Mouse (Mus musculus) activated CD4-positive, CD25-positive, alpha-beta regulatory T cell, adult 4 months (primary cell): Measurements from ENCODE around the gene Banf1. TPM values are rescaled to one million over a fixed set of nuclear protein-coding genes. Genes with fewer than 3 reads are reported as not detected.
"Not testable (repeated sequence)": the region's sequence is repeated elsewhere in the genome, so short reads cannot be mapped to it uniquely, and the experiment has no call there.

Experiments used
- ATAC-seq: one replicate; pipeline ENCODE4 v1.8.0; 2017
- polyA plus RNA-seq, 2 experiments: library from polyadenylated mRNA; unstranded; fragments of 100-300 nt; shearing (Covaris generic); gene quantifications; one replicate each; pipeline ENCODE4 v1.2.1; 2017

The Banf1 gene
- polyA plus RNA-seq, 2 experiments from 2014 or later: 291 to 328 TPM

DNA sequence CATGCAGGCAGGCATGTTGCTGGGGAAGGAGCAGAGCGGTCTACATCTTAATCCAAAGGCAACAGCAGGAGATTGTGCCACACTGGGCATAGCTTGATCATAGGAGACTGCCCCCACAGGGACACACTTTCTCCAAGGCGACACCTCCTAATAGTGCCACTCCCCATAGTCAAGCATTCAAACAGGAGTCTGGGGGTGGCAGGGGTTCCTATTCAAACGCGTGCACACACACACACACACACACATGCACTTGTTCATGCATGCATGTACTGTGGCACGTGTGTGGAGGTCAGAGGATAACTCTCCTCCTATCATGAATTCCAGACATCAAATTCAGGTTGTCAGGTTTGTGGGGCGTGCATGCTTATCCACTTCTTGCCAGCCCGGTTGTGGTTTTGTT is 5.8 kb upstream of the Banf1 start:
- no peak for ATAC-seq

DNA sequence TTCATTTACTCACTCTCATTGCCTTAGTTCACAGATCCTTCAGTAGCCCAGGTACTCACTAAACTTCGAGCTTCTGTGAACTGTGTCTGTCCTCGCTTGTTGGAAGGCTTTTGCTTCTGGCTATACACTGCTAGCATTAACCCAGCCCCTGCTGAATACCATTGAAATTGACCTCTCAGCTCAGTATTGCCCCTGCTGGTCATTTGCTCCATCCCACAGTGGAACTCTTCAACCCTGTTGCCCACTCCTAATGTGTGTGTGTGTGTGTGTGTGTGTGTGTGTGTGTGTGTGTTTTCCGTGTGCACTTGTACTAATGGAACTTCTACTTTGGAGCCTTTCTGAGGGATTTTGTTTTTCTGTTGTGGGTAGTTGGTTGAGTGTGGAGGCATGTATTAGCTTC is 4.0 kb upstream of the Banf1 start:
- ATAC-seq: no peak

DNA sequence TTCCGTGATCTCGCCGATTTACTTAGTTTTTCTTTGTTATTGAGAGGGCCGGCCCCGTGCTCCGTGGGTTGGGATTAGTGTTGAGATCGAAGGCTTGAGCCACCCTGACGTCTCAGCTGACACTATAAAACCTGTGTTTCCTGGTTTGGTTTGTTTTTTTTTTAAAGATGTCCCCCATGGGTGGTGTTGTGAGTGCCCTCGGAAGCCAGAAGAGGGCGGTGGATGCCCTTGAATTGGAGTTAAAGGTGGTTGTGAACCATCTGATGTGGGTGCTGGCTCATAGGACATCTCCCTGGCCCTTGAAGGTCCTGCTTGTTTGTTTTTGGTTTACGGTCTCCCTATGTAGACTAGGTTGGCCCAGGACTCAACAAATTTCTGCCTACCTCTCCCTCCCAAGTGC is 487 bp upstream of the Banf1 start:
- no peak for ATAC-seq

DNA sequence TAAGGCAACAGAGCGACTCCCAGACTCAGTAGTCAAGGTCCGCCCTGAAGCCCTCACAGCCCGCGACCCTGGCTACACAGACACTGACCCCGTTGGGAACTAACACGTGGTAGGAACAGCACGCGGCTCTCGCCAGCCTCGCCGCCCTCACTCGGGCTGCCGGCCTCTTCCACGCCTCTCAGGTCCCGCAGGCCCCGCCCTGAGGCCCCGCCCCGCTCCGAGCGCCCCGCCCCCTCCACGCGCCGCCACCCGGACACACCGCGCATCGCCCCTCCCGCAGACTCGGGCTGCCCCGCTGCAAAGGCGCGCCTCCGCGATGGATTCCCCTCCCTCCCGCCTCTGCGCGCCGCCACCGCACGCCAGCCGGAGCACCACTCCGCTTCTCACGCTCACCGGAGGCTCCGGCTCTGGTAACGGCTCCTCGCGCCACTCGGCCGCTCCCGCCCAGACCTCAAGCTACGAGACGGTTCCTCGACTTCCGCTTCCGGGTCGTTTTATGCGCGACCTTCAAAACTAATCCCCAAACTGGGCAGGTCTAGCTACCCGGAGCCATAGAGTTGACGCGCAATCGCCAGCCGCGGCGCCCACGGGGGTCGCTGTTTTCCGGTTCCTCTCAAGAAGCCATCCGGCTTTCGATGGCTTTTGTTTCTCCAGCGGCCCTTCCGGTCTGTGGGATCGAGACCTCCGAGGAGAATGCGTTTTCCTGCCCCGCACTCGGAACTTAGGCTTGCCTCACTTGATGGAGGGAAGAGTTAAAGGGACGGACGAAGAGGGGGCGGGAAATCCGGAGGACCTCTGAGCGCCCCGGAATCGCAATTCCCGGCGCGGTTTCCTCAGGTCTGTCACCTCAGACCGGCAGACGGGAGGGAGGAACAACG is 554 bp downstream of the Banf1 start, which contains the start of gene Eif1ad:
Gene Eif1ad, plus strand, starts transcription at position 567 of the 878 bp plus-strand sequence.
- ATAC-seq: peak; percentile 80

DNA sequence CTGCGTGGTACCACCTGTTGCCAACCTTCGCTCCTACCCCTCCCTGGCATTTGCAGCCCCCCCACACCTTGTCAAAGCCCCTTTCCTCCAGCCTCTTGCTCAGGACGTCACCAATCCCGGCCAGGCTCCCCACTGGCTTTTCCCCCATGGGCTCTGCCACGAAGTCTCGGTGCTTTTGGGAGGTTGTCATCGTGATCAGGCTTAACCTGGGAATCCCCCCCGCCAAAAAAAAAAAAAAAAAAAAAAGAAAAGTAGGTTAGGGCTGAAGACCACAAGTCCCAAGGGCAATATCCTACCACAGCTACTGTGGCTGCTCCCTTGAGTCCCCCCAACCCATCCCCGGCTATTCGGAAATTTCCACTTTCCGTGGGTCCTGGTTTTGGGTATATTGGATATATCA is 1.2 kb downstream of the Banf1 start:
- no peak for ATAC-seq

DNA sequence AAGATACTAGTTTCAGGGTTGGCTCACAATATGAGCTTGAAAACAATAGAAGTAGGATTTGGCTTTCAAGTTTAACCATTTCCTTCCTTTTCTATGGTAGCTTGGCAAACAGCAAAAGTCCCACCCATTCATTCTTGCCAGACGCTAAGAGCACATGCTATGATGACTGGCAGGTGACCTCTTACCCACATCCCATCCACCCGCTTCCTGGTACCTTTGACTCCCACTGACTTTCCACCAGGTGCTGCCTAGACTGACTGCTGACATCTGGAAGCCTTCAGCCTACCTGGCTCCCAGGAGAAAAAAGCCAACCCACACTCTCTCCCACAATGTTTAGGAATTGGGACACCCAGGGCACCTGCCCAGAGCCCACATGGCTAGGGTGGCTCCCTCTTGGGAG is 2.8 kb downstream of the Banf1 start:
- ATAC-seq: peak; percentile 21

DNA sequence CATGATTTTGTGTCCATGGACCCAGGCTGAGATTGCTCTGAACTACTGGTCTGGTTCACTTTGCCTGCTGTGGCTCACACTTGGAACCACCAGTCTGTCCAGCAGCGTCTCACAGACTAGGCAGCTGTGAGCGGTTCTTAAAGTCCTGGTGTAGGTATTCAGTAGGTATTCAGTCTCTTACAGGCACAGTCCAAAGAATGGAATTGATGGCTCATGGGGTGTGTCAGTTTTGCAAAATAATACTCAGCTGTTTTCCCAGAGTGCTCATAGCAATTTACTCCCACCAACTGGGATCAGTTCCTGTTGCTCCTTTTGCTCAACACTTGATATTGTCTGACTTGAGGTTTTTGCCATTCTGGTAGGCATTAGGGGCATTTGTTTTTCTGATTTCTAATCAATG is 4.8 kb downstream of the Banf1 start:
- ATAC-seq: no peak

DNA sequence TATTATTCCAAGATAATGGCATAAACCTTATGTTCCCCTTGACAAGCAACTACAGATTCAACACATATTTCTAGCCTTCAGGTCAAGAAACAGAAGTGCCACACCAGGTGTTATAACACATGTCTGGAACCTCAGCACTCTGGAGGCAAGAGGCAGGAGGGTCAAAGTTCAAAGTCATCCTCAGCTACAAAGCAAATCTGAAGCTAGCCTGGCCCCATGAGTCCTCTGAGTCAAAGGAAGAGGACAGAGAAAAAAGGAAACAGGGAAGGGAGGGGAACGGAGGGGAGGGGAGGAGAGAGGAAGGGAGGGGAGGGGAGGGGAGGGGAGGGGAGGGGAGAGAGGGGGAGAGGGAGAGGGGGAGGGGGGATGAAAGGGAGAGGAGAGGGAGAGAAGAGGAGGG is 10.9 kb downstream of the Banf1 start:
- no peak for ATAC-seq

DNA sequence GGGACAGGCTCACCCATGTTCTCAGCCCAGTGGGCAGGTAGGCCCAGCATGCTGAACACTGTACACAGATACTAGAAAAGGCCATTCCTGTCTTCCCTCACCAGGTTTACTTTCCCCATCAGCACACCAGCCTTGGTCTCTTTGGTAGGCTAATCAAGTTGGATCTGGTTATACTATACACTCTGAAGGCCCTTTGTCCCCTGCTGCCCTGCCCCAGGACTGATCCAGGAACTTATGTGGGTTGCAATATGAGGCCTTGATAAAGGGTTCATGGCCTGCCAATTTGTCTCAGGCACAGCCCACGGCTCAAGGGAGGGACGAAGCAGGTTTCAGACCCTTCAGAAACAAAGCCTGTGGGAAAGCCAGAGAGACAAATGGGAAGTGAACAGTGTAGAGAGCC is 13.4 kb downstream of the Banf1 start:
- ATAC-seq: no peak

DNA sequence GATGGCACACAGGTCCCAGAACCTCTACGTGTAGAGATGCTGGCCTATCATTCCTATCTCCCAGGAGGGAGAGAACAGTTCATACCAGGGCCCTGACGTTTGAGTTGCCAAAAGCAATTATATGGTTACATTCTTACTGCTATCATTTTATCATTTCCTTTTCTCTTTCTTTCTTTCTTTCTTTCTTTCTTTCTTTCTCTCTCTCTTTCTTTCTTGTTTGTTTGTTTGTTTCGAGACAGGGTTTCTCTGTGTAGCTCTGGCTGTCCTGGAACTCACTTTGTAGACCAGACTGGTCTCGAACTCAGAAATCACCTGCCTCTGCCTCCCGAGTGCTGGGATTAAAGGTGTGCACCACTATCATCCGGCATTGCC is 17.5 kb downstream of the Banf1 start, which contains the start of gene Cst6:
Gene Cst6, minus strand, starts transcription at position 73 of the 372 bp plus-strand sequence.
- ATAC-seq: not testable (repeated sequence)

DNA sequence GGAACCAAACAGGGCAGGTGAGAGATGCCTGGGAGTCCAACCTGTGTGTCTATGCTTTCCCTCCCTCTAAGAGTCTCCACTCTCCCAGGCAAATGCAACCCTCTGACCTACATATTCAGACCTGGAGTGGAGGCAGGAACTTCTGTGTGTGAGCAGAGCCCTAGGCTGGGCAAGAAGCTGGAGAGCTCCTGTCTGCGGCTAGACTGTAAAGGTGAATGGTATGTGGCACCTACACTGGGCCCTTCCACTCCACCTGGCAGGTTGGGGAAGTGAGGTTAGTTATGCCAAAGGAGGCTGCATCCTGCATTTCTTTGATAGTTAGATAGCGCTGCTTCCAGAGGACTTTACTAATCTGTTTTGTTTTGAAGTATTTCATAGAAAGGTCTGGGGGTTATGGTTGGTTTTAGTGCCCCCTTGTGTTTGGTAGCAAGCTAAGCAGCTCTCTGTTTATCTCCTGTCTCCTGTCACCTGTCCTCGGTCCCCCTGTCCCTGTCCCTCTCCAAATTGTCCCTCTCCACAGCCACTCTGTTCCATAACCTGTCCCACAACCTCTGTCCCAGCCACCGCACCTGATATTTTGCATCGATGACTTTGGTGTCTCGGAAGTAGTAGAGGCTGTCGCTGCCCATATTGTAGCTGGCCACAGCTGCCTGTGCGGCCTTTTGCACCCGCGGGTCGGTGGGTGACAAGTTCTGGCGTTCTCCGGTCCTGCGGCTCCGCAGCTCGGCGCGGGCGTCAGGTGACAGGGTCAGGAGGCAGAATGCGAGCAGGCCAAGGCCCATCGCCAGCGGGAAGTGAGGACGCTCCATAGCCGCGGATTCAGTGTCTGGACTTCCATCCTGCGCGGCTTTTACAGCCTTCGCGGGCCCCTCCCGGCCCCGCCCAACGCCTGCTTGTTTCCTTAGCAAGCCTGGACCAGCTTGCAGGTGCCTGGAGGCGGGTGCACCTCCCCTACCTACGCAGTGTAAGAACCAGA is 18.2 kb downstream of the Banf1 start:
- peak; percentile 65 for ATAC-seq

DNA sequence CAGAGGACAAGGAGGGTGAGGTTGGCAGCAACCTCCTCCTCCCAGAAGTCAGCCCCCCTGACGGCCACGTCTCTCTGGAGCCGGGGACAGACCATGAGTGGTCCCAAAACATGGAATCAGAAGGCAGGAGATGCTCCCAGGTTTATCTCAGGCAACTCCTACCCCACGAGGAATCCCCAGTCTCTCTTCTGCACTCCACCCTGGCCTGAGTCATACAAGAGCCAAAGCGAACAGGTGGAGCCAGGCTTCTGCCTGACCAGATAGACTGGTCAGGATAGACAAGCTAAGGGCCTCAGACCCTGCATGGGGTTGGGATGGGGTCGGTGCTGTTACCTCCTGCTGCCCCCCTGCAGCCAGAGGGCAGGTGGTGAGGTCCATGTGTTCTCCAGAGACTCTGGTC is 18.9 kb downstream of the Banf1 start:
- ATAC-seq: no peak

DNA sequence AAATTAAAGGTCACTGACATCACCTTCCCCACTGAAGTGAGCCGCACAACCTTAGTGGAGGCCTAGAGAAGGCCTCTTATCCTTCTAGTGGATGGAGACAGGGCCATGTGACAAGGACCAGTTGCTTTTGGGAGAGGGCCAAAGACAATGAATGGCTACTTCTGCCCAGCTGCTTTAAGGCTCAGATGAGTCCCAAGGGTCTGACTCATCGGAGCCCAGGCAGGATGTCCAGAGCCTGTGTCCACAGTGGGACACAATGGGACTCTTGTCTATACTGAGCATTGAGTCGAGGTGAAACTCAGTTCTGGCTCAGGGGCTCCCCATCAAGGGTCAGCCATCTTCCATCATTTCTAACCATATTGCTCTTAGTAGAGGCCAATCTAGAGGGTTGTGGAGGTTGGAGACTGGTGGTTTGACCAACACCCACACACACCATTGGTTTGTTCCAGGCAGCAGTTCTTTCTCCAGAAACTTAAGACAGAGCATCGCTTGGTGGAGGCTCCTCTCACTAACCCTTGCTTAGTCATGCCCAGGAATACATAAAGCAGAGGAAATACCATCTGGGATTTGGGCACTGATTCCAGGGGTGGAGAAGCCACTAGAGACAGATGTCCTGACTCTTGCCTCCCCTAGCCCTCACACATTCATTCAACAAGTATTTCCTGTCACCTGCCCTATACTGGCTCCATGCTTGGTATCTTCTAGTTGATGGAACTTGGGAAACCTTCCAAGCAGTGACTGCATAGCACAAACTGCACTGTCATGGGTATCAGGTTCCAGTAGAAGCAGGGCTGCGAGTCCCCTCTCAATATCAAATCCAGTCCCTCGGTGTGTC is 21.5 kb downstream of the Banf1 start:
- no peak for ATAC-seq

DNA sequence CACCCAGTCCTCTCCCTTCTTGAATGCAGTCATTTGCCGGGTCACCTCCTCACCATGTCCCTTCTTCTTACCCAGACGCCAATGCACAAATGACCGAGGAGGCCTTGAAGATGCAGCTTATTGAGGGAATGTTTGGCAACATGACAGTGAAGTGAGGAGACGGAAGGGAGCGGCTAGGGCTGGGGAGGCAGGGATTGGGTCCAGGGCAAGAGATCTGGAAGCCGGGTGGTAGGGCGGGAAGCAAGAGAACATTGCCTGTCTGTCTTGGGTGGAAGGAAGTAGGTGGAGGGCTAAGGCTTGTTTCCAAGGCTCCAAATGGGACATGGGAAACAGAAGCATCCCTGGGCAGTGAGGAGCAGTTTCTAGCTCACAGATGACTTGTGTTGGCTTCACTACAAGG is 25.6 kb downstream of the Banf1 start:
- no peak for ATAC-seq

DNA sequence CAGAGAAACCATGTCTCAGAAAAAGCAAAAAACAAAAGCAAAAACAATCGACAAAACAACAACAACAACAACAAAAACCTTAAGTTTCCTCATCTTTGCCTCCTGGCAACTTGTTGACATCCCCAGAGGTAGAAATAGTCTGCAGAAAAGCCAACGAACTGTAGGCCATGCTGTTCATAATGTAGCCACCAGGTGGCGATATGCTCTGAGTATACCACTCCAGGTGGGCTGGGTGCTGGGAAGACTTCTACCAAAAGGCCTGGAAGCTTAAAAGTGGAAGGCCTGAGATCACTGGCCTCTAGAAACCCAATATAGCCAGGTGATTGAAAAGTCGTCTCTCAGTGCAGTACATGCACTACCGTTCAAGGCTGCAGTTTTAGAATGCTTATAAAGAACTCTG is 29.0 kb downstream of the Banf1 start:
- ATAC-seq: no peak

DNA sequence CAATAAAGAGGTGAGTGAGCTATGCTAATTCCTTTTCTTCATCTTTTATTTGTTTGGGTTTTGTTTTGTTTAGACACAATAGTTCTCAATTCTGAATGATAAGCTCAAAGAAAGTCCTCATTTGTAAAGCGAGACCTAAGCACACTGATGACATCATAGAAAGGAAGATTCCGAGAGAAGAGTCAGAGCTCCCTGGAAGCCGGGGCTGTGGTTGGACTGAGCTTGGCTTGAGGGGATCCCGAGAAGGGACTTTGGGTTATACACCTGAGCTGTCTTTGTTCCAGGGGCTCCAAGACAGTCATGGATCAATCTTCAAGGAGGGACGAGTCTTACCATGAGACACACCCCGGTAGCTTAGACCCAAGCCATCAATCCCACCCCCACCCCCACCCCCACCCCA is 31.5 kb downstream of the Banf1 start, which contains the start of gene Catsper1:
Gene Catsper1, plus strand, starts transcription at position 301 of the 400 bp plus-strand sequence.
- ATAC-seq: no peak

DNA sequence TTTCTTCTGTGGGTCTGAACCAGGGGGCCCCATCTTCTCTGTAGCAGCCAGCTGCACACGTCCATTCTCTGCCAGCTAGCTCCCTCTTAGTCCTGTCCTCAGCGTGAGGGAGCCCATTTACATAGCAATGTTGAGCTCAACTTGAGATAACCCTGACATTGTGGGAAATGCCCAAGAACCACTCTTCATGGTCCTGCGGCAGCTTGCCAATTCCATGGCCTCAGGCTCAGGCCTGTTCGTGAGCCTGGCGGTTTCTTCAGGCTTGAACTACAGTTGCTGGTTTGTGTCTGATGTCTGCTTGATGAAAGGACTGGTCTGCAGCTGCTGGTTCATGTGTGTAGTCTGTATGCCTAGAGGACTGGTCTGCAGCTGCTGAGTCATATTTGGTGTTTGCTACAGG is 32.2 kb downstream of the Banf1 start:
- no peak for ATAC-seq

DNA sequence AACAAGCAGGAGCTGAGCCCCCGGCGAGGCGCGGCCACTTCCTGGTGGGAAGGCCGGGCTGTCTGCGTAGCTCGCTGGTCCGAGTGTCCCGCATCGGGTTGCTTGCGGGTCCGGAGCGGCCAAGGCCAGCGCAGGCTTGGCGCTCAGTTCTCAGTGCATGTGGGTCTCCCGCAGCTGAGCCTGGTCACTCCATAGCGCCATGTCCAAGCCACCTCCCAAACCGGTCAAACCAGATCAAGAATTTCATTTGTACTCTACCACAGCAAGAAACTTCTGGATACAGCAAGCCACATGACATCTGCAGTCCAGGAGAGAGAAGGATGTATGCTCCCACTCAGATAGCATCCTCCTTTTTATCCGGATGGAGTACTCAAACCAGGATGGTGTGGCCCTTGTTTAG is 39.0 kb downstream of the Banf1 start:
- ATAC-seq: no peak

DNA sequence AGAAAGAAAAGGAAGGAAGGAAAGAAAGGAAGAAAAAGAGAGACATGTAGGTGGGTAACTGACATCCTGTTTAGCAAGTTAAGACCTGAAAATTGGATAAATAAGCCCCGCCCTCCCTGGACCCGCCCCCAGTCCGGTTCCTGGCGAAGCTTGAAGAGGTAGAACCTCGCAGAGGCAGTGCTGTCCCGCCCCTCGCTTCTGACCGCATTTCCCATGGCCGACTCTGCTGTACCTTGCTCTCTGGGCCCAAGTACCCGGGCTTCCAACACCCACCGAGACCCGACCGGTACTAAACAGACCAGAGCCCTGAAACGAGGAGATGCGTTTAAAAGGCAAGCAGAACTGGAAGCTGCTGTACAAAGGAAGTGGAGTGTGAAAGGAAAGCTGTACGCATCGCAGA is 43.2 kb downstream of the Banf1 start:
- peak; percentile 19 for ATAC-seq
